9 mouse cellular contexts compared by ENCODE assay signal in the genomic region with DNA sequence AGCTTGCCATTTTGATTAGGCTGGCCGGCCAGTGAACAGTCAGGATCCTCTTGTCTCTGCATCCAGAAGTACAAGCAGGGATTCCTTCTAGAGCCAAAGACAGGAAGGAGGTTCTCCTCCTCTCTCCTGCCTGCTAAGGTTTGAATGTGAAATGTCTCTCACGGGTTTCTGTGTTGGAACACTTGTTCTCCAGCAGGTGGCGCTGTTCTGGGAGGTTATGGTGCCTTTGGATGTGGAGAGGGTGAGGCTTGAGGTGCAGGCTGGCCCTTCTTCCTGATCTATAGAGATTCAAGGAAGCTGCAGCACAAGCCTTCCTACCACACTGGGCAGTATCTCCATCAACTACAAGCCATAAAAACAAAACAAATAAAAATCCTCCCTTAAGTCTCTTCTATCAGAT.
DNase-seq lines count a peak whose midpoint lies in the region; TF ChIP-seq lines count a peak whose summit lies in the region.
"Had no signal": no experiment of that assay in that cellular context is flagged by ENCODE, and none has a peak within 500 bp of the region (broad histone marks: within the 10 kb centered on the region; RNA-seq: fewer than 3 reads in every experiment).

No protein-coding gene starts in this region.

- TF ChIP-seq CTCF in left cerebral cortex, adult 2 months (IDR thresholded peaks at IDR 0.05) = peak; percentile 74

- 21% methylated on average over 3 of the region's 3 CpGs for WGBS in large intestine, adult 2 months

- DNase-seq in cerebellum, adult 18-20 months = peak; percentile 23 to 29
- DNase-seq in cerebellum, adult 8-10 months = no peak
- no peak for DNase-seq in left cerebral cortex, adult 2 months (ENCODE audit: extremely low spot score in 1 of 2, low spot score in 2 of 2)
- DNase-seq in left cerebral cortex, adult 11 months (ENCODE audit: low spot score) = no peak
- DNase-seq in MEL-GATA-1-ER (ENCODE audit: extremely low read depth, low read depth) = peak; percentile 51
- peak; percentile 27 for DNase-seq in large intestine, adult 2 months (ENCODE audit: low read depth, low spot score)
- DNase-seq in spleen, adult 18-20 months = no peak
- DNase-seq in ovary, adult 18-20 months (ENCODE audit: low spot score) = no peak

- intact Hi-C loops in left cerebral cortex, adult 2 months (cut with DNase I) = loop anchor here (1.0 kb wide), 1 partner anchor 458 kb away; no protein-coding TSS in a partner anchor

- H3K27ac ChIP-seq in left cerebral cortex, adult 2 months = no peak overlapping the region
- H3K27ac ChIP-seq: neural tube, embryonic 12.5 days had no signal

- H3K4me3 ChIP-seq in left cerebral cortex, adult 2 months = no peak overlapping the region
- H3K4me3 ChIP-seq: neural tube, embryonic 12.5 days had no signal

Comparison
In these comparisons a context has a peak if more than half of its experiments do, and no peak if none do; other contexts are left out.
1. DNase-seq: peak in cerebellum, adult 18-20 months (2 of 2), MEL-GATA-1-ER (single experiment) and large intestine, adult 2 months (single experiment); none in cerebellum, adult 8-10 months (single experiment), left cerebral cortex, adult 2 months (0 of 2), left cerebral cortex, adult 11 months (single experiment), spleen, adult 18-20 months (0 of 2) and ovary, adult 18-20 months (single experiment).